Mouse (Mus musculus): Measurements from ENCODE around the gene Rabgef1. TPM values are rescaled to one million over a fixed set of nuclear protein-coding genes. Genes with fewer than 3 reads are reported as not detected.
A peak's percentile ranks its signal among the peaks of the same experiment; 100 is the strongest.
"Not testable (repeated sequence)": the region's sequence is repeated elsewhere in the genome, so short reads cannot be mapped to it uniquely, and the experiment has no call there.

Rabgef1 gene
- polyA plus RNA-seq, 1 experiment, result 21.0 TPM

GRCm38 (mm10) chr5:130254164-130255016, 82.8 kb downstream of the Rabgef1 start:
- 4% methylated on average over 19 of the region's 19 CpGs for WGBS
- Histone ChIP-seq H3K4me3 (ENCODE audit: control insufficient read depth, insufficient read depth, low read length) (peak overlapping the region; percentile 99), H3K27me3 (ENCODE audit: control insufficient read depth, insufficient read depth, low read length) (no peaks in the 10 kb centered on the region), H3K27ac (ENCODE audit: control insufficient read depth, insufficient read depth, low read length) (peak overlapping the region; percentile 75), H3K4me1 (replicated peaks; ENCODE audit: control insufficient read depth, insufficient read depth, low read length) (peaks cover 11% of the 10 kb centered on the region), H3K36me3 (ENCODE audit: control insufficient read depth, insufficient read depth, low read length) (peaks cover 34% of the 10 kb centered on the region)
- TF ChIP-seq CTCF (IDR thresholded peaks at IDR 0.05; ENCODE audit: borderline replicate concordance, control insufficient read depth, extremely low read depth, insufficient read depth, low read length, poor library complexity) (no peak), POLR2A (IDR thresholded peaks at IDR 0.05; ENCODE audit: control insufficient read depth, extremely low read depth, insufficient read depth, low read length, poor library complexity) (no peak)
- DNase-seq, result no peak

GRCm38 (mm10) chr5:130255017-130255720, 83.6 kb downstream of the Rabgef1 start, which contains the start of the genes Sbds and Tyw1:
Sbds (minus strand) TSS chr5:130255530.
Tyw1 (plus strand) TSS chr5:130255619.
- WGBS, result under 1% methylated on average over 52 of the region's 52 CpGs

GRCm38 (mm10) chr5:130255799-130256525, 84.4 kb downstream of the Rabgef1 start:
- DNase-seq, result peak; percentile 11
- not testable (repeated sequence) for H3K4me3 ChIP-seq (ENCODE audit: control insufficient read depth, insufficient read depth, low read length); H3K27me3 ChIP-seq (ENCODE audit: control insufficient read depth, insufficient read depth, low read length); H3K27ac ChIP-seq (ENCODE audit: control insufficient read depth, insufficient read depth, low read length)
- peaks cover 11% of the 10 kb centered on the region for H3K4me1 ChIP-seq (replicated peaks; ENCODE audit: control insufficient read depth, insufficient read depth, low read length)
- WGBS, result 27% methylated on average over 20 of the region's 20 CpGs
- H3K36me3 ChIP-seq (ENCODE audit: control insufficient read depth, insufficient read depth, low read length), result peaks cover 19% of the 10 kb centered on the region

More at GRCm38 (mm10) chr5:130255017-130255720, 83.6 kb downstream of the Rabgef1 start, which contains the start of the genes Sbds and Tyw1:
- Histone ChIP-seq H3K4me3 (ENCODE audit: control insufficient read depth, insufficient read depth, low read length) (peak within 1 kb of the TSS; percentile 99), H3K27me3 (ENCODE audit: control insufficient read depth, insufficient read depth, low read length) (no peaks in the 10 kb centered on the region), H3K27ac (ENCODE audit: control insufficient read depth, insufficient read depth, low read length) (peak within 1 kb of the TSS; percentile 75), H3K4me1 (replicated peaks; ENCODE audit: control insufficient read depth, insufficient read depth, low read length) (peaks cover 11% of the 10 kb centered on the region), H3K36me3 (ENCODE audit: control insufficient read depth, insufficient read depth, low read length) (peaks cover 27% of the 10 kb centered on the region)
- DNase-seq, result peak; percentile 96
- no peak; the same call in 1 of the 2 replicates for TF ChIP-seq CTCF (IDR thresholded peaks at IDR 0.05; ENCODE audit: borderline replicate concordance, control insufficient read depth, extremely low read depth, insufficient read depth, low read length, poor library complexity)
- TF ChIP-seq POLR2A (IDR thresholded peaks at IDR 0.05; ENCODE audit: control insufficient read depth, extremely low read depth, insufficient read depth, low read length, poor library complexity), result peak; percentile 93

- peak; percentile 93 for DNase-seq
- TF ChIP-seq CTCF (IDR thresholded peaks at IDR 0.05; ENCODE audit: borderline replicate concordance, control insufficient read depth, extremely low read depth, insufficient read depth, low read length, poor library complexity), result no peak
- peak; percentile 63 for TF ChIP-seq POLR2A (IDR thresholded peaks at IDR 0.05; ENCODE audit: control insufficient read depth, extremely low read depth, insufficient read depth, low read length, poor library complexity)
- H3K36me3 ChIP-seq (ENCODE audit: control insufficient read depth, insufficient read depth, low read length), result peaks cover 15% of the 10 kb centered on the region
- H3K4me3 ChIP-seq (ENCODE audit: control insufficient read depth, insufficient read depth, low read length), result peak overlapping the region; percentile 98
- peaks cover 11% of the 10 kb centered on the region for H3K4me1 ChIP-seq (replicated peaks; ENCODE audit: control insufficient read depth, insufficient read depth, low read length)
- WGBS, result under 1% methylated on average over 25 of the region's 25 CpGs
- peak overlapping the region; percentile 57; the same call in 1 of the 2 replicates for H3K27ac ChIP-seq (ENCODE audit: control insufficient read depth, insufficient read depth, low read length)
- no peaks in the 10 kb centered on the region for H3K27me3 ChIP-seq (ENCODE audit: control insufficient read depth, insufficient read depth, low read length)
These were observed 85.2 kb downstream of the Rabgef1 start for GRCm38 (mm10) chr5:130256678-130257271.

- Histone ChIP-seq H3K4me3 (ENCODE audit: control insufficient read depth, insufficient read depth, low read length) (peak overlapping the region; percentile 98), H3K27me3 (ENCODE audit: control insufficient read depth, insufficient read depth, low read length) (no peaks in the 10 kb centered on the region), H3K4me1 (replicated peaks; ENCODE audit: control insufficient read depth, insufficient read depth, low read length) (peaks cover 11% of the 10 kb centered on the region), H3K27ac (ENCODE audit: control insufficient read depth, insufficient read depth, low read length) (peak overlapping the region; percentile 57; the same call in 1 of the 2 replicates), H3K36me3 (ENCODE audit: control insufficient read depth, insufficient read depth, low read length) (peaks cover 10% of the 10 kb centered on the region)
- WGBS, result 5% methylated on average over 8 of the region's 8 CpGs
- DNase-seq, result peak; percentile 6
- TF ChIP-seq POLR2A (IDR thresholded peaks at IDR 0.05; ENCODE audit: control insufficient read depth, extremely low read depth, insufficient read depth, low read length, poor library complexity) (no peak), CTCF (IDR thresholded peaks at IDR 0.05; ENCODE audit: borderline replicate concordance, control insufficient read depth, extremely low read depth, insufficient read depth, low read length, poor library complexity) (no peak)
These were observed 85.7 kb downstream of the Rabgef1 start for GRCm38 (mm10) chr5:130257303-130257702.

- no peak for TF ChIP-seq CTCF (IDR thresholded peaks at IDR 0.05; ENCODE audit: borderline replicate concordance, control insufficient read depth, extremely low read depth, insufficient read depth, low read length, poor library complexity)
- TF ChIP-seq POLR2A (IDR thresholded peaks at IDR 0.05; ENCODE audit: control insufficient read depth, extremely low read depth, insufficient read depth, low read length, poor library complexity), result no peak
- 83% methylated on average over 11 of the region's 11 CpGs for WGBS
- no peak for DNase-seq
These were observed 91.9 kb downstream of the Rabgef1 start for GRCm38 (mm10) chr5:130263454-130263853.

More at GRCm38 (mm10) chr5:130263454-130263853, 91.9 kb downstream of the Rabgef1 start:
- Histone ChIP-seq H3K36me3 (ENCODE audit: control insufficient read depth, insufficient read depth, low read length) (peaks cover 8% of the 10 kb centered on the region), H3K4me1 (replicated peaks; ENCODE audit: control insufficient read depth, insufficient read depth, low read length) (no peaks in the 10 kb centered on the region), H3K27ac (ENCODE audit: control insufficient read depth, insufficient read depth, low read length) (no peak overlapping the region), H3K4me3 (ENCODE audit: control insufficient read depth, insufficient read depth, low read length) (no peak overlapping the region), H3K27me3 (ENCODE audit: control insufficient read depth, insufficient read depth, low read length) (no peaks in the 10 kb centered on the region)

Measured in thymus, adult 2 months (tissue).